Mouse (Mus musculus): Measurements from ENCODE around the gene Ahcyl2.

- TF ChIP-seq JUN (IDR thresholded peaks at IDR 0.05; ENCODE audit: insufficient read depth, low read depth, low read length): no peak
- no peak for TF ChIP-seq POLR2AphosphoS2 (IDR thresholded peaks at IDR 0.05; ENCODE audit: low read depth, low read length)
- no peak for TF ChIP-seq POLR2A (IDR thresholded peaks at IDR 0.05; ENCODE audit: low read depth, low read length)
- TF ChIP-seq MXI1 (IDR thresholded peaks at IDR 0.05; ENCODE audit: low read depth, low read length): no peak
- TF ChIP-seq HCFC1 (IDR thresholded peaks at IDR 0.05; ENCODE audit: low read depth, low read length): no peak
- TF ChIP-seq BHLHE40 (IDR thresholded peaks at IDR 0.05; ENCODE audit: low read depth, low read length): no peak
- no peak for TF ChIP-seq MAX (IDR thresholded peaks at IDR 0.05; ENCODE audit: low read length)
- no peak for TF ChIP-seq MEF2A (IDR thresholded peaks at IDR 0.05; ENCODE audit: borderline replicate concordance, low read depth, low read length)
Observed at GRCm38 (mm10) chr6:29864926-29865325, 97.1 kb downstream of the Ahcyl2 start.

All from CH12.LX (cell line).